Mouse (Mus musculus) kidney, adult 2 months (tissue): ENCODE measurements around the gene Tax1bp1.

Source experiments
- CTCF ChIP-seq: fragments of 200-500 bp; conservative IDR thresholded peaks from 2 replicates; pipeline ENCODE4 v1.5.1; 2011; ENCODE audit warnings: low read depth, mild to moderate bottlenecking, control low read depth, low read length, moderate library complexity, mixed read lengths; ENCODE audit not compliant: insufficient read depth, insufficient read length
- POLR2A ChIP-seq: fragments of 200-500 bp; IDR thresholded peaks from one replicate; pipeline ENCODE4 v1.6.1; 2011; ENCODE audit warnings: low read depth, low read length, control low read depth

GRCm38 (mm10) chr6:52752832-52753231, 39.3 kb downstream of the Tax1bp1 start:
- no peak for TF ChIP-seq POLR2A
- no peak for TF ChIP-seq CTCF
